Mouse (Mus musculus): ENCODE data around the gene Nlrc5.
A peak's percentile ranks its signal among the peaks of the same experiment; 100 is the strongest.

Nlrc5 gene

DNA sequence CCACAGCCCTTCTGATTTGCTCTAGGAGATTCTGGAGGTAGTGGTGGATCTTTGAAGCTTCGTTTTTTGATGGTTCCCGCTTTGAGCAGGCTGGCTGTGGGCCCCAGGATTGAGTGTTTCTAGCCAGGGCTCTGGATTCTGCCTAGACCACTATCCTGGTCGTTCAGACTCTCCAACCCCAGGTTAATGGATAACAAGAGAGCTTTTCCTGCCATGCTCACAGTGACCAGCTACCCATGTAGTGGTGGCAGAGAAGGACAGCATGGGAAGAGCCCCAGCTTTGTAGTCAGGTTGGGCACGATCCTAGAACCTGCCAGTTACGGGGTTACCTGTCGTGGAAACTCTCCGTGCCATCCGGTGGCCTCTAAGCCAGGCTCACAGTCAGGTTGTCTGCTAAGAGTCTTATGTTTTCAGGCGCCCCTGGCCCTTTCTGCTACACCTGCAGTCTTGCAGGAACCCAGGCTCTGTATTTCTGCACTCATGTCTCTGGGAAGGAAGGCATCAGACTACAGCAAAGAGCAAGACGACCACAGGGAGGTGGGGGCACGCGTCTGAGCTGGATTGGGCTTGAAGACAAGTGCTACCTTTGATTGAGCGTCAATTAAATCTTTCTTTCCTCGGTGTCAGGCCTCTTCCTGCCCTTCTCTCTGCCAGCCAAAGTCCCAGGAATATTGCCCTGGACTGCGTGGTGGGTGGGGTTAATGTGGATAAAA lies 132.4 kb downstream of the Nlrc5 start:
- DNase-seq (ENCODE audit: low spot score): no peak

DNA sequence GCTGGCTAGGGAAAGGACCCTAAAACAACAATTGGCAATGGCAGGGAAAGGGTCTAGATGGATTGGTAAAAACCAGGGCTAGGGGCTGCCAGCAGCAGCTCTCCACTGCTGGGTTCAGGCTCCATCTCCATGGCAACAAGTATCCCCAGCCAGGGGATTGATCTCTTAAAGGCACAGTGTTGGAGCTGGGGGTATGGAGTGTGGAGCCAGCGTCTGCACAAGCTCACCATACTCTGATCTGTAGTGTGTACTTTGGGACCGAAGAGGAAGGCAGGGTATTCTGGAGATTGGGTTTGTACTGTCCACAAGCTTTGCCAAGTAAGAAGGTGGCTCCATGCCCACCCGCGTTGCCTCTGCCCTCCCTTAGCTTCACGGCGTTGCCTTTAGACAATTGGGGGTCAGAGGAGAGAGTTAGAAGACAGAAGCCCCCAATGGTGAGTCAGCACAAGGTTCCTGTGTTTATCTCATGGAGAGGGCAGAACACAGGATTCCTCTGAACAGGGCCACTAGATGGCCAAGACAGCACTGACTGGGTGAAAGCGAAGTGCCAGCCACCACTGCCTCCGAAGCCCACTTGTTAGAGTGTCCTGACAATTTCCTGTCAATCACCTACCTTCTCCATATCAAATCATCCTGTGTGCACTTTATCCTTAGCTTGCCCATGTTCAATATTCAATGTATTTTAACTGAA lies 133.1 kb downstream of the Nlrc5 start:
- DNase-seq (ENCODE audit: low spot score): no peak

DNA sequence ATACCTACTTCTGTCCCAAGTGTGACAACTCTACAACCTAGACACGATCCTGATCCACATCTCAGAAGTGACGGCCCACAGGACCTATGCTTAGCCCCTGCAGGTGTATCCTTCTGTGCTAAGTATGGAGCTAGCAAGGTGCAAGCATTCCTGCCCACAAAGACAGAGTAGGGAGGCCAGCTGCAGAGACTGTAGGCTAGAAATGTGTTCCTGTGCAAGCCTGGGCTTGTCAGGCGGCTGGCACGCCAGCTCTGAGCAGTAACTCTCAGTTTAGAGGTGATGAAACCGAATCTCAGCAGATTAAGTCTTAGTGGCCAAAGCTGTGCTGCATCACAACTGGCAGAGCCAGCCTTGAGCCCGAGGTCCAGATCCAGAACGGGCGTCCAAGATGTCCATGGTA lies 133.9 kb downstream of the Nlrc5 start:
- no peak for DNase-seq (ENCODE audit: low spot score)

GRCm38 (mm10) chr8:94569419-94569818 lies 135.3 kb downstream of the Nlrc5 start:
- no peak for DNase-seq (ENCODE audit: low spot score)

GRCm38 (mm10) chr8:94571896-94572295 lies 137.7 kb downstream of the Nlrc5 start:
- DNase-seq (ENCODE audit: low spot score): no peak

GRCm38 (mm10) chr8:94574159-94574907 lies 140.2 kb downstream of the Nlrc5 start:
- DNase-seq (ENCODE audit: low spot score): peak; percentile 55

GRCm38 (mm10) chr8:94575148-94575547 lies 141.0 kb downstream of the Nlrc5 start:
- no peak for DNase-seq (ENCODE audit: low spot score)

Data from left cerebral cortex, adult 11 months (tissue).